Mouse (Mus musculus) kidney, adult 2 months (tissue): ENCODE data around the gene March2.

Experiments
- CTCF ChIP-seq: fragments of 200-500 bp; conservative IDR thresholded peaks from 2 replicates; pipeline ENCODE4 v1.5.1; 2011; ENCODE audit warnings: low read depth, mild to moderate bottlenecking, control low read depth, low read length, moderate library complexity, mixed read lengths; ENCODE audit not compliant: insufficient read depth, insufficient read length
- POLR2A ChIP-seq: fragments of 200-500 bp; IDR thresholded peaks from one replicate; pipeline ENCODE4 v1.6.1; 2011; ENCODE audit warnings: low read depth, low read length, control low read depth

DNA sequence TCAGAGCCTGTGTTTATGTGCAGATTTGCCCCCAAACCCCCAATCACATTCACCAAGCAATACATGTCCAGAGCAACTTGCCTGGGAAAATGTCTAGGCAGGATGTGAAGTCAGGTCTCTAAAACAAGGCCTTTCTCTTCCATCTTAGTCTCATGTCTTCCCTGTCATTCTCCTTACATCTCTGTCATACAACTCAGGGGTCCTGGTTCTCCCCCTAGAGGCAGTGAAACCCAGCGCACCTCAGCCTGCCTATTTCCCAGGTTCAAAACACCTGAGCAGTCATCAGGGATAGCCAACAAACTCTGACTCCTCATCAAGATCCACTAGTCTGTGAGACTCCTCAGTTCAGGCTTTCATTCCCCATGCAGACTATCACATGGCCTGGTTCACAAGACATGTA lies 36.2 kb upstream of the March2 start:
- no peak for TF ChIP-seq POLR2A
- TF ChIP-seq CTCF, result no peak
